Mouse (Mus musculus): Measurements from ENCODE around the gene Syt1.
A peak's percentile ranks its signal among the peaks of the same experiment; 100 is the strongest.

The Syt1 gene

GRCm38 (mm10) chr10:108763722-108764121, 247.1 kb downstream of the Syt1 start:
- DNase-seq (ENCODE audit: low read depth, low spot score), result no peak

DNA sequence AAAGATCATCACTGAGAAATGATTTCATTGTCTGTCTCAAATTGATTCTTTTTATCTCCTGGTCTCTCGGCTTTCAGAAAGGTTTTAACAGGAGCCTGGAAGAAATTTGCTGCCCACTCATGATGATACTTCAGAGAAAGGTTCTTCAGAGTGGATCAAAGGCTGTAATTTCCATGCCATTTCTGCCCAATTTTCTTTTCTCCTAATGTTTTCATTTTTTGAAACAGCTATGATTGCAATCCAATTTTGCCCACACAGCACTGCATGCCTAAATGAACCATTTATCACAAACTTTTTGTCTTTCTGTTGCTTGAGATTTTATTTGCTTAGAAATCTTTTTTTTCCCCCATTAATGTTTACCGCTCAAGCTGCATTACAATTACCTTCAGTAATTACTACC, 257.5 kb downstream of the Syt1 start:
- no peak for DNase-seq (ENCODE audit: low read depth, low spot score)

- no peak for DNase-seq (ENCODE audit: low read depth, low spot score)
Observed at GRCm38 (mm10) chr10:108743759-108744158, 267.0 kb downstream of the Syt1 start.

- peak; percentile 67 for DNase-seq (ENCODE audit: low read depth, low spot score)
Observed at GRCm38 (mm10) chr10:108733982-108734381, 276.8 kb downstream of the Syt1 start.

- no peak for DNase-seq (ENCODE audit: low read depth, low spot score)
Observed at GRCm38 (mm10) chr10:108728961-108729360, 281.8 kb downstream of the Syt1 start.

DNA sequence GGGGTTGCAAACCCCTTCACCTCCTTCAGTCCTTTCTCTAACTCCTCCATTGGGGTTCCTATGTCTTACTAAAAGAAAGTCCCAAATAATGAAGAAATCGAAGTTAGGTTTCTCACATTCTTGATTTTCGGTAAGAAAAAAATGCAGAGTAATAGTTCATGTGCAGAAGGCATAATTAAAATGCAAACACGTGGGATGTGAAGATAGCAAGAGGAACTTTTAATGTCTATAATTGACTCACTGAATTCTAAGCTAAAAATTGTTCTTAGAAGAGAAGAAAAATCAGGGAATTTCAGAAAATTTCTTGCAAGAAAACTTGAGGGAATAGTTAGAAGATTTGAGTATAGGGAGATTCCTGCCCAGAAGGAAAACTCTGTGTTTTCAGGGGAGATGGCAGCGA, 284.4 kb downstream of the Syt1 start:
- DNase-seq (ENCODE audit: low read depth, low spot score), result no peak

GRCm38 (mm10) chr10:108724878-108725277, 285.9 kb downstream of the Syt1 start:
- no peak for DNase-seq (ENCODE audit: low read depth, low spot score)

DNA sequence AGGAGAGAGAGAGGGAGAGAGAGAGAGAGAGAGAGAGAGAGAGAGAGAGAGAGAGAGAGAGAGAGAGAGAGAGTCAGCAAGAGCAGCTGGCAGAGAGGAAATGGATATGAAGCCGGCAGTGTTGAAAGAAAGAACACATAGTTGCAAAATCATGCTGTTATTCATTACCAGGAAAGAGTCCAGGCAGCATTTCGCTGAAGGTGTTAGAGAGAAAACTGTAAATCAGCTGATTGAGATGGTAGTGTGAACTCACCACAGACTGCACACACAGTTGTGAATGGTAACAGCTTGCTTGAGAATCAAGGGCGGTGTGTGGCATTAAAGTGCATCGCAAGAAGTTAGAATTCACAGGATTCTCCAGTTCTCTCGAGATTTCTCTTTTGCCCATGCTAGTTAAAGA, 300.3 kb downstream of the Syt1 start:
- no peak for DNase-seq (ENCODE audit: low read depth, low spot score)

- DNase-seq (ENCODE audit: low read depth, low spot score), result no peak
Observed at GRCm38 (mm10) chr10:108705658-108706057, 305.1 kb downstream of the Syt1 start.

GRCm38 (mm10) chr10:108701361-108702128, 309.2 kb downstream of the Syt1 start:
- DNase-seq (ENCODE audit: low read depth, low spot score), result no peak

DNA sequence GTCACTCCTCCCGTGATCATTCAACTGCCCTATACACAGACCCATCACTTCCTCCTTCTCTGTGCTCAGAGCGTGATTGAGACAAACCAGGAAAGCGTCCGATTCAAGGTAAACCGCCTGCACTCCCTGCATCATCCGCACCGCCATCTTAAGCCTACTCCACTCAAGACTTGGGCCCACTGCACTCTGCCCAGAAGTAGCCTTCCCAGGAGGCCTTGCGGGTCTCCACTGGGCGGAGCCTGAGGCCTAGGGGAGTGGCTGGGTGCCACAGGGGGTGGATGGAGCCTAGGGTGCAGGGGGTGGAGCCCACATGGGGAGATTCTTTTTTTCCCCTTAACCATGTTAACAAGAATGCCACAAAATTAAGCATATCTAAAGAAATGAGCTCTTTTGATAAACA, 310.8 kb downstream of the Syt1 start, which contains the start of gene Gm5136:
TSS of gene Gm5136 (minus strand) at position 215 of the 400 bp plus-strand sequence.
- no peak for DNase-seq (ENCODE audit: low read depth, low spot score)

DNA sequence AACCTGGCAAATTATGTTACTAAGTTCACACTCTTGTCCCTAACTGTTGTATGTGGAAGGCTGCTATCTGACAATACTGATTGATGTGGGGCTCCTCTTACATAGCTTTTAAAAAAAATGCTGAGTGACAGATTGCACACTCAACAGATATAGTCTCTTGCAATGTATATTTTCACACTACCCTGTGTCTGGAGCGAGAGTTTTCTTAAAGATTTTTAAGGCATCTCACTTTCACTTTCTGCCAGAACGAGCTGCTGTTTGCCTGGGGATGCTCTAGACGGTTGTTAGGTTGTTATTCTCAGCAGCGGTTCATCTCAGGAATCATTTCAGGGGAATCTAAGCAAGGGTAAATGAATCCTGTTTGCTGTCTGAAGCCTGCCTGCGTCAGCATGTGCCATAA, 313.7 kb downstream of the Syt1 start:
- DNase-seq (ENCODE audit: low read depth, low spot score), result no peak

DNA sequence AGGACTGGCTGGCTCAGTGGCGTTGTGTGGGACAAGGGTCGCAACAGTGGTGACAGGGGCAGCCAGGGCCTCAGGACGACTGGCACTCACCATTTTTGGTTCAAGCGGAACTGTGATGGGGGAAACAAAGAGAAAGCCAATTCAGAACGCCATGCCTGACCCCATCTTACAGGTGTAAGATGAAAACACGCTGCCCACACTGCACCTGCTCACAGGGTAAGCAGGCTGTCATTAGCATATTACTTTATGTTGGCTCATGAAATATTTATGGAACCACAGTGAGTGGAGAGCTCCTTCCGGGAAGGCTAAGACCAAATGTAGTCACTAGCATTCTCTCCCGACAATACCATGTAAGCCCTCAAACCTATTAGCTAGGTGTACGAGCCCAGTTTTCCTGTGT, 319.8 kb downstream of the Syt1 start:
- no peak for DNase-seq (ENCODE audit: low read depth, low spot score)

GRCm38 (mm10) chr10:108686696-108687095, 324.1 kb downstream of the Syt1 start:
- DNase-seq (ENCODE audit: low read depth, low spot score), result no peak

- DNase-seq (ENCODE audit: low read depth, low spot score), result no peak
Observed at GRCm38 (mm10) chr10:108679675-108680390, 330.9 kb downstream of the Syt1 start.

- DNase-seq (ENCODE audit: low read depth, low spot score), result no peak
Observed at GRCm38 (mm10) chr10:108677053-108677452, 333.7 kb downstream of the Syt1 start.

DNA sequence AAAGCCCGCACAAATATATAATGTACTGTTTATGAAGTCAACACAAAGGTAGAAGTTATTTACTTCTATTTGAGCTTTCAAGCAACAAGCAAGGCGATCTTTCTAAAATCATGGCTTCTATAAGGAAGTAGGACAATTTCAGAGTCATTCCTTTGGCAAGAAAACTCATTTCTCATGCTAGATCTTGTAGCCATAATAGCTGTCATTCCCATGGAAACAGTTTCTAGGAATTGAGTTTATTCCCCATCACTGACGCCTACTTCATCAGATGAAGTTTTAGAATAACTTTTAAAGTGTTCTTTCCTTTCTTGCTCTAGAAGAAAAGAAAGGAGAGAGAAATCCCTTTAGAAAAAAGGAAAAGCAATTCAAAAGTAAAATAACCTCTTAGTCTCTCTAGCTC, 341.8 kb downstream of the Syt1 start:
- DNase-seq (ENCODE audit: low read depth, low spot score), result no peak

DNA sequence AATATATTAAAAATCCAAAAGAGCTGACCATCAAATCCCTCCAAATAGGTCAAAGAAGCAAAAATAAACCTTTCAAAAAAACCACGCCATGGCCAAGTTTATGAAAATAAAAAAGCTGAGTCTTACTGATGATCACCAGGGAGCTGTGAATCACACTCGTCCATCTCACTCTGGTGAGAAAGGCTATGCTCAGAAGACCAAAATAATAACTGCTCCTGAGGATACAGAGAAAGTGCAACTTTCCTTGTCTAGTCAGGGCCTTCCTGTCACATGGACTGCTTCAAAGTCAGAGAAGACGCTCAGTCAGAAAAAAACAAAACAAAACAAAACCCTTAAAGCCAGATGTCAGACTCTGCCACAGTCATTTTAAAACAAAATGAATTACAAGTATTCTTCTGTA, 350.5 kb downstream of the Syt1 start:
- DNase-seq (ENCODE audit: low read depth, low spot score), result no peak

GRCm38 (mm10) chr10:108658300-108658699, 352.5 kb downstream of the Syt1 start:
- DNase-seq (ENCODE audit: low read depth, low spot score), result no peak

- no peak for DNase-seq (ENCODE audit: low read depth, low spot score)
Observed at GRCm38 (mm10) chr10:108657669-108658068, 353.1 kb downstream of the Syt1 start.

DNA sequence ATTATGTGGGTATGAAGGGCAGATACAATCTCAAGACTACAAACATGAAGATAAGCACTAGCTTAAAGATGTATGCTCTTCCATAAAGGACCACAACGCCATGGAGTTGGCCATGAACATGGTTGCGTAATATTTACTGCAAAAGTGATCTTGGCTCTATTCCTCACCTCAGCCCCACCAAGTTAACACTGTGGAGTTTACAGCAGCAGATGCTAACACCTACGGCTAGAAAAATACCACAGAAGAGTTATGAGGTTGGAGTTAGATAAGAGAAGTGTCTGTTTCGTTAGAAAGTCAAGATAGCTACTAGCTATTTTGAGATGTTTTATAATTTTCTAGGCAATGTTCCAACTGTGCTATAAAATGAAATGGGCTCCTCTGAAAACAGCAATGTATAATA, 353.9 kb downstream of the Syt1 start:
- DNase-seq (ENCODE audit: low read depth, low spot score), result no peak

DNA sequence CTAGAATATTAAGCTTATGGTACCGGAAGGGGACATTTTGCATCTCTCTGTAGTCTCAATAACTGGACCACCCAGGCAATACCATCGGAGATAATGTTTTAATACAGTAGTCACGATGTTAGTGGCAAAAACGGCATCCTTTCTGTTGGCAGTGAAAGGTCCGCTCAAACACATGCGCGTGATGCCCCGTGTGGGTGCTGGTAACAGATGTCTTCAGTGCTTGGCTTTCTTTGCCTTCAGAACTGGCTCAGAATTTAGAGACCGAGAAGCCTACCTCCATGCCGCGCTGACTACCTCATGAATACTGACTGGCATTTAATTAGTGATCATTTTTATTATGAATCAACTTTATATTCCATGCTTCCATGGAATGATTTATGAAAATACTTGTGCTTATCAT, 355.7 kb downstream of the Syt1 start:
- no peak for DNase-seq (ENCODE audit: low read depth, low spot score)

- DNase-seq (ENCODE audit: low read depth, low spot score), result no peak
Observed at GRCm38 (mm10) chr10:108652831-108653230, 358.0 kb downstream of the Syt1 start.
